Mouse (Mus musculus) embryonic facial prominence, embryonic 14.5 days (tissue): ENCODE measurements around the gene Vwa8. TPM values are rescaled to one million over a fixed set of nuclear protein-coding genes. Genes with fewer than 3 reads are reported as not detected.

Source experiments
- ATAC-seq: fragments of 200-750 bp; cut with Nextera tagmentation; 2 replicates; pipeline ENCODE4 v1.8.0; 2017; ENCODE audit warnings: low read depth, moderate number of reproducible peaks, moderate TSS enrichment
- DNase-seq: peaks from one replicate; pipeline ENCODE4 v3.0.0-alpha.2; 2015; ENCODE audit warnings: low spot score
- H3K27ac ChIP-seq: fragments of 300-500 bp; sonication (generic); replicated peaks from 2 replicates; pipeline ENCODE4 v1.5.1; 2014; ENCODE audit warnings: low read depth, mild to moderate bottlenecking, low read length, moderate library complexity
- H3K27me3 ChIP-seq: fragments of 300-500 bp; sonication (generic); replicated peaks from 2 replicates; pipeline ENCODE4 v1.6.1; 2014; ENCODE audit warnings: low read length; ENCODE audit not compliant: control insufficient read depth, insufficient read depth
- H3K36me3 ChIP-seq: fragments of 300-500 bp; sonication (generic); 2 replicates; pipeline ENCODE4 v1.6.1; 2014; ENCODE audit warnings: low read length, mixed read lengths; ENCODE audit not compliant: control insufficient read depth, insufficient read depth
- H3K4me1 ChIP-seq: fragments of 300-500 bp; sonication (generic); 2 replicates; pipeline ENCODE4 v1.6.1; 2014; ENCODE audit warnings: antibody characterized with exemption, low read length; ENCODE audit not compliant: control insufficient read depth, insufficient read depth
- H3K4me2 ChIP-seq: fragments of 300-500 bp; sonication (generic); 2 replicates; pipeline ENCODE4 v1.6.1; 2014; ENCODE audit warnings: low read depth, mild to moderate bottlenecking, low read length, moderate library complexity, mixed read lengths
- H3K4me3 ChIP-seq: fragments of 300-500 bp; sonication (generic); 2 replicates; pipeline ENCODE4 v1.5.1; 2014; ENCODE audit warnings: low read depth, mild to moderate bottlenecking, low read length
- H3K9ac ChIP-seq: fragments of 300-500 bp; sonication (generic); 2 replicates; pipeline ENCODE4 v1.6.1; 2014; ENCODE audit warnings: low read depth, mild to moderate bottlenecking, low read length, moderate library complexity, mixed read lengths
- H3K9me3 ChIP-seq: fragments of 300-500 bp; sonication (generic); 2 replicates; pipeline ENCODE4 v1.6.1; 2016; ENCODE audit warnings: low read length; ENCODE audit not compliant: control insufficient read depth
- WGBS: fragments of 180-500 bp; shearing (Covaris S2); extraction: QIAGEN DNeasy Blood & Tissue Kit; methylation state at CpG from one replicate; pipeline ENCODE4 v1.1.7; 2014; 5-methylcytosine and 5-hydroxymethylcytosine counted together
- polyA plus RNA-seq: library from polyadenylated mRNA; unstranded; fragments of >200 nt; fragmentation: Nextera tagmentation; extraction: Ambion mirVana; gene quantifications from 2 replicates; pipeline ENCODE4 v1.2.1, GENCODE M21; 2014

Gene Vwa8
- polyA plus RNA-seq, 1 experiment from 2014 or later = 11.7 TPM

- 60% methylated on average over 10 of the region's 10 CpGs for WGBS
- H3K36me3 ChIP-seq = no peaks in the 10 kb centered on the region
- no peak overlapping the region for H3K4me2 ChIP-seq
- ATAC-seq (no peak), DNase-seq (no peak)
- H3K9ac ChIP-seq = no peak overlapping the region
- H3K27ac ChIP-seq = peak overlapping the region; percentile 35; the same call in 1 of the 2 replicates
- peaks cover 28% of the 10 kb centered on the region for H3K4me1 ChIP-seq
- H3K9me3 ChIP-seq = no peaks in the 10 kb centered on the region
- no peaks in the 10 kb centered on the region for H3K27me3 ChIP-seq
- H3K4me3 ChIP-seq = no peak overlapping the region
Observed at GRCm38 (mm10) chr14:79156526-79157411, 307.9 kb downstream of the Vwa8 start.

- DNase-seq (peak; percentile 80), ATAC-seq (peak; percentile 74)
Observed at GRCm38 (mm10) chr14:79157451-79158218, 308.8 kb downstream of the Vwa8 start.

GRCm38 (mm10) chr14:79158219-79158521 is 309.3 kb downstream of the Vwa8 start:
- Histone ChIP-seq H3K9ac (no peak overlapping the region), H3K36me3 (no peaks in the 10 kb centered on the region), H3K4me2 (0 out of 2 replicates have a peak overlapping the region, but pooled peaks have one; percentile 14), H3K4me1 (peaks cover 28% of the 10 kb centered on the region), H3K4me3 (no peak overlapping the region), H3K27me3 (no peaks in the 10 kb centered on the region), H3K27ac (peak overlapping the region; percentile 35; the same call in 1 of the 2 replicates), H3K9me3 (no peaks in the 10 kb centered on the region)
- DNase-seq = no peak
- 52% methylated on average over 12 of the region's 12 CpGs for WGBS
- ATAC-seq = peak; percentile 13; the same call in 1 of the 2 replicates

More at GRCm38 (mm10) chr14:79157451-79158218, 308.8 kb downstream of the Vwa8 start:
- H3K9me3 ChIP-seq = no peaks in the 10 kb centered on the region
- 21% methylated on average over 16 of the region's 17 CpGs for WGBS
- peak overlapping the region; percentile 35; the same call in 1 of the 2 replicates for H3K27ac ChIP-seq
- H3K9ac ChIP-seq = no peak overlapping the region
- H3K4me3 ChIP-seq = no peak overlapping the region
- H3K4me2 ChIP-seq = 0 out of 2 replicates have a peak overlapping the region, but pooled peaks have one; percentile 14
- H3K36me3 ChIP-seq = no peaks in the 10 kb centered on the region
- H3K27me3 ChIP-seq = no peaks in the 10 kb centered on the region
- H3K4me1 ChIP-seq = peaks cover 28% of the 10 kb centered on the region

GRCm38 (mm10) chr14:79158673-79159200 is 309.9 kb downstream of the Vwa8 start:
- Histone ChIP-seq H3K27ac (no peak overlapping the region), H3K4me3 (no peak overlapping the region), H3K4me2 (no peak overlapping the region), H3K27me3 (no peaks in the 10 kb centered on the region), H3K9ac (no peak overlapping the region), H3K9me3 (no peaks in the 10 kb centered on the region), H3K4me1 (peaks cover 28% of the 10 kb centered on the region), H3K36me3 (no peaks in the 10 kb centered on the region)
- WGBS = 74% methylated on average over 4 of the region's 4 CpGs
- DNase-seq (no peak), ATAC-seq (no peak)

- WGBS = 93% methylated on average over 8 of the region's 8 CpGs
- Histone ChIP-seq H3K27ac (no peak overlapping the region), H3K4me3 (no peak overlapping the region), H3K4me2 (no peak overlapping the region), H3K36me3 (no peaks in the 10 kb centered on the region), H3K27me3 (no peaks in the 10 kb centered on the region), H3K9ac (no peak overlapping the region), H3K9me3 (no peaks in the 10 kb centered on the region), H3K4me1 (peaks cover 28% of the 10 kb centered on the region)
- no peak for DNase-seq
- ATAC-seq = no peak
Observed at GRCm38 (mm10) chr14:79159451-79159850, 310.6 kb downstream of the Vwa8 start.

- DNase-seq = no peak
- no peak overlapping the region for H3K4me3 ChIP-seq
Observed at GRCm38 (mm10) chr14:79160486-79160885, 311.6 kb downstream of the Vwa8 start.

GRCm38 (mm10) chr14:79160966-79161365 is 312.1 kb downstream of the Vwa8 start:
- Histone ChIP-seq H3K4me1 (peaks cover 17% of the 10 kb centered on the region), H3K9me3 (no peaks in the 10 kb centered on the region), H3K27me3 (no peaks in the 10 kb centered on the region), H3K4me2 (no peak overlapping the region), H3K9ac (no peak overlapping the region), H3K27ac (no peak overlapping the region), H3K36me3 (no peaks in the 10 kb centered on the region), H3K4me3 (no peak overlapping the region)
- ATAC-seq (no peak), DNase-seq (no peak)
- 82% methylated on average over 7 of the region's 7 CpGs for WGBS

More at GRCm38 (mm10) chr14:79160486-79160885, 311.6 kb downstream of the Vwa8 start:
- ATAC-seq = no peak
- Histone ChIP-seq H3K27ac (no peak overlapping the region), H3K4me1 (peaks cover 18% of the 10 kb centered on the region), H3K27me3 (no peaks in the 10 kb centered on the region), H3K36me3 (no peaks in the 10 kb centered on the region), H3K9ac (no peak overlapping the region), H3K9me3 (no peaks in the 10 kb centered on the region), H3K4me2 (no peak overlapping the region)
- 68% methylated on average over 10 of the region's 10 CpGs for WGBS

- H3K4me3 ChIP-seq = no peak overlapping the region
- ATAC-seq (no peak), DNase-seq (no peak)
- no peaks in the 10 kb centered on the region for H3K36me3 ChIP-seq
- WGBS = 79% methylated on average over 9 of the region's 9 CpGs
- no peak overlapping the region for H3K27ac ChIP-seq
- no peak overlapping the region for H3K4me2 ChIP-seq
- peaks cover 16% of the 10 kb centered on the region for H3K4me1 ChIP-seq
- H3K27me3 ChIP-seq = no peaks in the 10 kb centered on the region
- no peaks in the 10 kb centered on the region for H3K9me3 ChIP-seq
- H3K9ac ChIP-seq = no peak overlapping the region
Observed at GRCm38 (mm10) chr14:79161741-79162140, 312.9 kb downstream of the Vwa8 start.
